Mouse (Mus musculus) kidney, postnatal 25 days (tissue): ENCODE results near the gene Acnat1.
"Not testable (repeated sequence)": the region's sequence is repeated elsewhere in the genome, so short reads cannot be mapped to it uniquely, and the experiment has no call there.

Experiments used
- DNase-seq, 2 experiments: peaks; one replicate each; pipeline ENCODE4 v3.0.0; 2021; ENCODE audit warnings: mixed read lengths in 2 of 2

Acnat1 gene

GRCm38 (mm10) chr4:49473435-49474100 lies at the start of gene Acnat1:
TSS of gene Acnat1 (minus strand) at chr4:49473912.
- DNase-seq, result peak; percentile 56 to 62

- DNase-seq, result peak in 1 of 2 experiments; percentile 51
Observed at GRCm38 (mm10) chr4:49522576-49522975, 48.9 kb upstream of the Acnat1 start.

- no peak for DNase-seq
Observed at GRCm38 (mm10) chr4:49521346-49521745, 47.6 kb upstream of the Acnat1 start.

- peak; percentile 95 to 98 for DNase-seq
Observed at GRCm38 (mm10) chr4:49520572-49521340, 47.0 kb upstream of the Acnat1 start, which contains the start of the genes Mrpl50 and Zfp189. TSS of gene Mrpl50 (minus strand) at chr4:49521093. TSS of gene Zfp189 (plus strand) at chr4:49521176.

- no peak for DNase-seq
Observed at GRCm38 (mm10) chr4:49519476-49519875, 45.8 kb upstream of the Acnat1 start.

- peak in 1 of 2 experiments; percentile 22 for DNase-seq
Observed at GRCm38 (mm10) chr4:49514441-49514840, 40.7 kb upstream of the Acnat1 start.

- no peak for DNase-seq
Observed at GRCm38 (mm10) chr4:49512636-49513035, 38.9 kb upstream of the Acnat1 start.

GRCm38 (mm10) chr4:49510236-49510835 lies 36.6 kb upstream of the Acnat1 start:
- not testable (repeated sequence) for DNase-seq

GRCm38 (mm10) chr4:49509183-49509582 lies 35.5 kb upstream of the Acnat1 start:
- no peak for DNase-seq

GRCm38 (mm10) chr4:49506386-49506785 lies 32.7 kb upstream of the Acnat1 start, which contains the start of gene Baat:
TSS of gene Baat (minus strand) at chr4:49506557.
- no peak for DNase-seq

GRCm38 (mm10) chr4:49503563-49503962 lies 29.9 kb upstream of the Acnat1 start:
- DNase-seq, result no peak

GRCm38 (mm10) chr4:49485934-49486650 lies 12.4 kb upstream of the Acnat1 start:
- not testable (repeated sequence) for DNase-seq

- peak; percentile 63 to 76 for DNase-seq
Observed at GRCm38 (mm10) chr4:49485442-49485841, 11.7 kb upstream of the Acnat1 start.

- no peak for DNase-seq
Observed at GRCm38 (mm10) chr4:49480896-49481295, 7.2 kb upstream of the Acnat1 start.

- peak; percentile 32 to 56 for DNase-seq
Observed at GRCm38 (mm10) chr4:49480104-49480760, 6.5 kb upstream of the Acnat1 start.

GRCm38 (mm10) chr4:49479035-49479434 lies 5.3 kb upstream of the Acnat1 start:
- not testable (repeated sequence) for DNase-seq

GRCm38 (mm10) chr4:49478118-49478877 lies 4.6 kb upstream of the Acnat1 start:
- DNase-seq, result peak; percentile 60 to 74

GRCm38 (mm10) chr4:49474583-49474982 lies 871 bp upstream of the Acnat1 start:
- no peak for DNase-seq

- no peak for DNase-seq
Observed at GRCm38 (mm10) chr4:49469435-49470151, 4.1 kb downstream of the Acnat1 start.

- DNase-seq, result no peak
Observed at GRCm38 (mm10) chr4:49467360-49467759, 6.4 kb downstream of the Acnat1 start.

- DNase-seq, result no peak
Observed at GRCm38 (mm10) chr4:49456171-49456570, 17.5 kb downstream of the Acnat1 start.
